Mouse (Mus musculus) cortical plate, adult 2 months (tissue): Measurements from ENCODE around the gene Top1.

Source experiments
- CTCF ChIP-seq: fragments of 200-500 bp; IDR thresholded peaks from 2 replicates; pipeline ENCODE4 v1.5.1; 2011; ENCODE audit warnings: mild to moderate bottlenecking, control low read depth, low read length; ENCODE audit not compliant: insufficient read depth; ENCODE audit errors: extremely low read depth
- POLR2A ChIP-seq: fragments of 200-500 bp; IDR thresholded peaks from 2 replicates; pipeline ENCODE4 v1.6.1; 2011; ENCODE audit warnings: mild to moderate bottlenecking, low read length, control low read depth; ENCODE audit not compliant: insufficient read depth; ENCODE audit errors: extremely low read depth

DNA sequence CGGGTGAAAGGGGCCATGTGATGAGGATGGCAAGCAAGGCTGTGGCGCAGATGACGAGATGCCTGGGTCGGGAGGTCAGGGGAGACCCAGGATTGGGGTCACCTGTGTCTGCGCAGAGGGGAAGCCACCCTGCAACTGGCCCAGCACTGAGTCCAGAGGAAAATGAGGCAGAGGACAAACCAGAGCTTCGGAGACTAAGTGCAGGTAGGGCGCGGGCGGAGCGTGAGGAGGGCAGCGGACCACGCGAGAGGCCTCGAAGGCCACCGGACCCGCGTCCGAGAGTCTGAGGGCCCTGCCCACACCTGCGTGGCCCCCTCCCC, 85.1 kb downstream of the Top1 start:
- TF ChIP-seq POLR2A: no peak
- TF ChIP-seq CTCF: no peak
